Mouse (Mus musculus) G1E (cell line): Measurements from ENCODE around the gene Ermard. TPM values are rescaled to one million over a fixed set of nuclear protein-coding genes. Genes with fewer than 3 reads are reported as not detected.

Experiments
- ATAC-seq: 2 replicates; pipeline ENCODE4 v1.8.0; 2016; ENCODE audit warnings: mild to moderate bottlenecking; ENCODE audit not compliant: insufficient number of reproducible peaks, poor library complexity, low FRiP score, severe bottlenecking; ENCODE audit errors: extremely low read depth
- DNase-seq: peaks from one replicate; pipeline ENCODE4 v3.0.0; 2012; ENCODE audit warnings: low spot score
- H3K27me3 ChIP-seq: 2 replicates; pipeline ENCODE4 v1.6.1; 2012; ENCODE audit warnings: mild to moderate bottlenecking, low read length, inconsistent platforms; ENCODE audit not compliant: insufficient read depth
- H3K36me3 ChIP-seq: replicated peaks from 2 replicates; pipeline ENCODE3; 2012; ENCODE audit warnings: mild to moderate bottlenecking, inconsistent platforms
- H3K4me1 ChIP-seq: 2 replicates; pipeline ENCODE4 v1.6.1; 2012; ENCODE audit warnings: low read depth, low read length, inconsistent platforms, mixed read lengths; ENCODE audit not compliant: insufficient read depth
- H3K4me3 ChIP-seq: 2 replicates; pipeline ENCODE4 v1.5.1; 2012; ENCODE audit warnings: low read depth, mild to moderate bottlenecking, inconsistent platforms, low read length, moderate library complexity, mixed read lengths
- H3K9me3 ChIP-seq: replicated peaks from 2 replicates; pipeline ENCODE4 v1.6.1; 2012; ENCODE audit warnings: inconsistent platforms
- CTCF ChIP-seq: IDR thresholded peaks from 2 replicates; pipeline ENCODE4 v1.5.1; 2012; ENCODE audit warnings: low read depth, low read length, inconsistent platforms, mixed read lengths
- GATA1 ChIP-seq: IDR thresholded peaks from 2 replicates; pipeline ENCODE4 v1.6.1; 2012; ENCODE audit warnings: borderline replicate concordance, low read length, inconsistent platforms, mixed read lengths
- GATA2 ChIP-seq: IDR thresholded peaks from 2 replicates; pipeline ENCODE4 v1.6.1; 2012; ENCODE audit warnings: low read depth, low read length, inconsistent platforms, borderline replicate concordance
- POLR2AphosphoS5 ChIP-seq: IDR thresholded peaks from 2 replicates; pipeline ENCODE4 v1.6.1; 2012; ENCODE audit warnings: low read depth, low read length, inconsistent platforms; ENCODE audit not compliant: insufficient replicate concordance
- TAL1 ChIP-seq: conservative IDR thresholded peaks from 2 replicates; pipeline ENCODE4 v1.6.1; 2012; ENCODE audit warnings: low read depth, low read length, inconsistent platforms, mixed read lengths
- polyA plus RNA-seq: library from polyadenylated mRNA; stranded (reverse); fragments of >175 nt; gene quantifications from 2 replicates; pipeline ENCODE4 v1.2.3, GENCODE M21; 2012
- total RNA-seq, 2 experiments: library from RNA; stranded (forward) in 1 of 2; stranded (reverse) in 1 of 2; fragments of 200-1000 nt in 1 of 2; fragments of >200 nt in 1 of 2; fragmentation: Nextera tagmentation in 1 of 2; gene quantifications; 2 replicates each; pipeline ENCODE4 v1.2.3; 2014 to 2017

Ermard gene
- total and polyA plus RNA-seq, 3 experiments, result 2.2 to 268 (median 138) TPM

DNA sequence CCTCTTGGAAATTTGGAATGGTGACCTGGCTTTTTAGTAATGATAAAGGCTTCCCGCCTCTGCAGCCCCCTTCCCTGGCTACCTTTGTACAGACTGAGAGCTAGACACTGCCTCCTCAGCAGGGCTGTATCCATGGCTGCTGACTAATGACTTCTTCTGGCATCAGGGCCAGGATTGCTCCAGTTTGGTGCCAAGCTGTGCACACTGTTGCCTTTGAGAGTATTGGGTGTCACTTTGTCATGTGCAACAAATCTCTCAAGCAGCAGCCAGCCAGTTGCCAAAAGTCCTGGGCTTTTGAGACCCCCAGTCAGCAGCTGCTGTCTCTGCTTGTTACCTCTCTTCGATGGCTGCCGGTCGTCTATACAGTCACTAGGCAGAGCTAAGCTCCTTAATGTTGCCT is 60.3 kb downstream of the Ermard start:
- H3K4me1 ChIP-seq, result no peaks in the 10 kb centered on the region
- H3K36me3 ChIP-seq, result no peaks in the 10 kb centered on the region
- no peak overlapping the region for H3K4me3 ChIP-seq
- ATAC-seq (no peak), DNase-seq (no peak)
- H3K27me3 ChIP-seq, result peaks cover 39% of the 10 kb centered on the region
- TF ChIP-seq POLR2AphosphoS5 (no peak), TAL1 (no peak), CTCF (no peak), GATA1 (no peak), GATA2 (no peak)
- H3K9me3 ChIP-seq, result no peaks in the 10 kb centered on the region

DNA sequence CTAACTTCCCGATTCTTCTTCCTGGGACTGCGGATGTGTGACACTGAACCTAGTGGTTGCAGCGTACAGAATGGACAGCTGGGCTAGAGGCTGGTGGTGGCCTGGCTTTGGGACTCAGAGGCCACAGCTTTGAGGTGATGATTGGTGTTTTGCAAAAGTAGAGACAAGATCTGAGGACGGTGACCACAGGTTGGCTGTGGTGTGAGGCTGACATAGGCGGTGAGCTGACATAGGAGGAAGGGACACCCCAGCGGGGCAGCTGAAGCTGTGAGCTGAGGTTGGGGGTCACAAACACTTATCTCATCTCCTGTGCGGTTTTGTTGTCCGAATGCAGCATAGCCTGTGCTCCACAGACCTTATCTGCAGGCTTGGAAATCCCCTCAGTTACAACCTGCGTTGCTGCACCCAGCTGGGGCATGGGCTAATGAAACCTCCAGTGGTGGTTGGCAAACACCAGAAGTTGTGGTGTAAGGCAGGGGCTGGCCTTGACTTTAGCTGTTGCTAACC is 66.2 kb downstream of the Ermard start:
- Histone ChIP-seq H3K9me3 (no peaks in the 10 kb centered on the region), H3K4me1 (no peaks in the 10 kb centered on the region), H3K36me3 (no peaks in the 10 kb centered on the region), H3K4me3 (no peak overlapping the region), H3K27me3 (peaks cover 48% of the 10 kb centered on the region)
- ATAC-seq (no peak), DNase-seq (no peak)
- TF ChIP-seq CTCF (no peak), POLR2AphosphoS5 (no peak), GATA1 (no peak), TAL1 (no peak), GATA2 (no peak)

DNA sequence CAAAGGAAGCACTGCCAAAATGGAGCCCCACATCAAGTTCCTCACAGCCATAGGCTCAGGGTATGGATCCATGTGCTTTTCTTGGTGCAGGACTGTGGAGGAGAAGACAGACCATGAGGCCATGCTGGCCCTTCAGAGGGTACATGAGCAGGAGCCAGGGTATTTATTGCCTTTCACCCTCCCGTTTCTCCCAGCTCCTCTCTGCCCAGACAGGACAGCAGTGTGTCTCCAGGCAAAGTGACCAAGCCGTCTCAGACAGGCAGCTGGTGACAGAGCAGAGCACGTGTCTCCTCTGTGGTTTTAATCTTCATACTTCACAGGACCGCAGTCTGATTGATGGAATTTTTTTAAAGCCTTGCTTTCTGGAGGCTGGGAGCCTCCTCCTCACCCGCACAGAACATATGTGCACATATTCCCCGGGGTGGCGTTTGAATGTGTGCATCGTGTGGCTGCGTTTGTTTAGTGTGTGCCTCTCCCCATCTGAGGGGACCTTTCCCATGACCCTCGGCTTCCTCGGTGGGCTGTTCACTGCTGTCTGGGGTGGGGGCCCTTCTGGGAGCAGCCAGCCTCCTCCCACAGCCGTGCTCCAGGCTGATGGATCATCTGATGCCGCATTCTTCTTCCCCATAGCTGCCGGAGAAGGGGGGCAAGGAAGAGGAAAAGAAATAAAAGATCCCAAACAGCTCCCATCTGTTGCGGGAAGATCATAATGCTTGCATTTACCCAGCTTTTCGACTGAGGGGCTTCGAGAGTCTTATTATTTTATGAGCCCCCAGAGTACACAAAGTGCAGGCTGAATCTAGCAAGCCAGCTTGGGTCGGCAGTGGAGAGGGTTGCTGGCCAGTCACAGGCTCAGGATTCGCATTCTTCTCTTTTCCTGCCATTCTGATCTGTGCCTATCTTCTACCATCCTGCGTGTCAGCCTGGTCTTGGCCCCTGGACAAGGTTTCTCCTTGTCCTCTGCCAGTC is 67.7 kb downstream of the Ermard start:
- Histone ChIP-seq H3K27me3 (peaks cover 45% of the 10 kb centered on the region), H3K4me1 (no peaks in the 10 kb centered on the region), H3K4me3 (no peak overlapping the region), H3K9me3 (no peaks in the 10 kb centered on the region), H3K36me3 (no peaks in the 10 kb centered on the region)
- DNase-seq (no peak), ATAC-seq (no peak)
- TF ChIP-seq CTCF (no peak), GATA2 (no peak), POLR2AphosphoS5 (no peak), TAL1 (no peak), GATA1 (no peak)

DNA sequence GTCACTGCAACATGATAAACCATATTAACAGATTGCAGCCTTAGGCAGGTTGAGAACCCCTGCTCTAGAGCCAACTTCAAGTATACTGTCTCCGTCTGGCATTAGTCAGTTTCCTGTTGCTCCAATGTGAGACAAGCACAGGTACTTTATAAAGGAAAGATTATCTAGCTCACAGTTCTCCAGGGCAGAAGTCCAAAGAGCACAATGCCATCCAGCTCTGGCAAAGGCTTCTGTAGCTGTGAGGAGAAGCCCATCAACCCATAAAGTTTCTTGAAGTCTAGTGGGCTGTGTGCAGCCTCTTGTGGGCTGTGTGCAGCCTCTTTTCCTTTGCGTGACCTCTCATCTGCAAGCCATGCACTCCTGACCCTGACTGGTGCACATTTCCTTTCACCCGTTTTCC is 74.5 kb downstream of the Ermard start:
- DNase-seq, result no peak
- Histone ChIP-seq H3K36me3 (no peaks in the 10 kb centered on the region), H3K9me3 (no peaks in the 10 kb centered on the region), H3K4me1 (no peaks in the 10 kb centered on the region), H3K27me3 (peaks cover 25% of the 10 kb centered on the region), H3K4me3 (no peak overlapping the region)
- ATAC-seq, result no peak
- no peak for TF ChIP-seq GATA1
- TF ChIP-seq TAL1, result no peak
- TF ChIP-seq GATA2, result no peak
- no peak for TF ChIP-seq POLR2AphosphoS5
- TF ChIP-seq CTCF, result no peak

DNA sequence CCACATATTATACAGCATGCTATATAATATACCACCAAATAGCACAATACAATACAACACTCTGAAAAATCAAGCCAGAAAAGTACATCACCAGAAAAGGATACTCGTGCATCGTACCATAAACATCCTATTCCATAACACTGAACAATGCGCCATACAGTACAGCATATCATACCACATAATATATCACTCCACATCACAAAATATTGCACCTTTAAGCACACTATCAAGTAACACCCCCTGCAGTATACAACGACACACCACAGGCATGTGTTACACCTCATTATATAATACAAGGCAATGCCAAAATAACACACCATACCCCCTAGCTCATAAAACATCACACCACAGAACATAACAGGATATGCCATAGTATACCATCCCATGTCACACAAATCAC is 79.1 kb downstream of the Ermard start:
- DNase-seq (no peak), ATAC-seq (no peak)
- Histone ChIP-seq H3K36me3 (no peaks in the 10 kb centered on the region), H3K4me3 (no peak overlapping the region), H3K27me3 (peaks cover 21% of the 10 kb centered on the region), H3K9me3 (no peaks in the 10 kb centered on the region), H3K4me1 (no peaks in the 10 kb centered on the region)
- TF ChIP-seq POLR2AphosphoS5, result no peak
- no peak for TF ChIP-seq GATA1
- TF ChIP-seq GATA2, result no peak
- TF ChIP-seq CTCF, result no peak
- no peak for TF ChIP-seq TAL1

DNA sequence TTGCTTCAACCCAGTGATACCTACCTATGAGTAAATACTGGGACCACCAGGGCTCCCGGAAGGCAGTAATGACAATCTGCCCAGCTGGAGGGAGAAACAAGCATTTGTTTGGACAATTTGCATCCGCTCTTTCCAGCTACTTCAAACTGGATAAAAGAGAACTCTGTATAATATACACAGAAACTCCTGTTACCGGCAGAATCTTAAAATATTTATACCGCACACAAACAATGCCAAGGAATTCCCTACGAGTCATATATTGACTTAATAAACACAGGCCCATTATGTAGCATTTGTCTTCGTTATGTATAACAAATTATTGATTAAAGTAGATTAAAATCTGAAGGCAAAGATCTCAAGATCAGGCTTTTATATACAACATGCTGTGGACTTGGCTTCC is 79.6 kb downstream of the Ermard start:
- TF ChIP-seq POLR2AphosphoS5 (no peak), TAL1 (no peak), GATA1 (no peak), GATA2 (no peak), CTCF (no peak)
- no peaks in the 10 kb centered on the region for H3K4me1 ChIP-seq
- H3K36me3 ChIP-seq, result no peaks in the 10 kb centered on the region
- ATAC-seq (no peak), DNase-seq (no peak)
- H3K9me3 ChIP-seq, result no peaks in the 10 kb centered on the region
- H3K27me3 ChIP-seq, result peaks cover 23% of the 10 kb centered on the region
- H3K4me3 ChIP-seq, result no peak overlapping the region
